Mouse (Mus musculus): ENCODE measurements around the gene Casc1. TPM values are rescaled to one million over a fixed set of nuclear protein-coding genes. Genes with fewer than 3 reads are reported as not detected.

The Casc1 gene
- polyA plus RNA-seq, 1 experiment from 2014 or later = 0.14 TPM

GRCm38 (mm10) chr6:145147716-145148115, 63.1 kb downstream of the Casc1 start:
- Histone ChIP-seq H3K4me1 (ENCODE audit: control insufficient read depth in 2 of 2, insufficient read depth in 2 of 2, low read length in 2 of 2) (no peaks in the 10 kb centered on the region; a peak in 1 of 4 replicates), H3K27me3 (ENCODE audit: control insufficient read depth, insufficient read depth, low read length) (no peaks in the 10 kb centered on the region), H3K9ac (ENCODE audit: low read length) (no peak overlapping the region), H3K4me3 (ENCODE audit: control insufficient read depth in 1 of 2, insufficient read depth in 1 of 2, low read depth in 1 of 2, low read length in 2 of 2) (no peak overlapping the region), H3K9me3 (ENCODE audit: control insufficient read depth, low read length) (no peaks in the 10 kb centered on the region), H3K4me2 (ENCODE audit: low read length) (no peak overlapping the region), H3K36me3 (ENCODE audit: control insufficient read depth, insufficient read depth, low read length) (no peaks in the 10 kb centered on the region), H3K27ac (replicated peaks in 1 of 2; ENCODE audit: control insufficient read depth in 1 of 2, insufficient read depth in 1 of 2, low read depth in 2 of 2, low read length in 2 of 2) (no peak overlapping the region)
- 71% methylated on average over 16 of the region's 16 CpGs for WGBS
- no peak for ATAC-seq (ENCODE audit: insufficient number of reproducible peaks, insufficient read depth, low FRiP score, low read depth)

GRCm38 (mm10) chr6:145145173-145145572, 65.6 kb downstream of the Casc1 start:
- Histone ChIP-seq H3K27ac (replicated peaks in 1 of 2; ENCODE audit: control insufficient read depth in 1 of 2, insufficient read depth in 1 of 2, low read depth in 2 of 2, low read length in 2 of 2) (no peak overlapping the region), H3K9me3 (ENCODE audit: control insufficient read depth, low read length) (no peaks in the 10 kb centered on the region), H3K4me2 (ENCODE audit: low read length) (no peak overlapping the region), H3K4me3 (ENCODE audit: control insufficient read depth in 1 of 2, insufficient read depth in 1 of 2, low read depth in 1 of 2, low read length in 2 of 2) (no peak overlapping the region), H3K4me1 (ENCODE audit: control insufficient read depth in 2 of 2, insufficient read depth in 2 of 2, low read length in 2 of 2) (peaks cover 0 to 2% of the 10 kb centered on the region in 2 experiments; a peak in 2 of 4 replicates), H3K36me3 (ENCODE audit: control insufficient read depth, insufficient read depth, low read length) (no peaks in the 10 kb centered on the region), H3K27me3 (ENCODE audit: control insufficient read depth, insufficient read depth, low read length) (no peaks in the 10 kb centered on the region), H3K9ac (ENCODE audit: low read length) (no peak overlapping the region)
- no peak for ATAC-seq (ENCODE audit: insufficient number of reproducible peaks, insufficient read depth, low FRiP score, low read depth)
- 74% methylated on average over 7 of the region's 7 CpGs for WGBS

GRCm38 (mm10) chr6:145141827-145142226, 69.0 kb downstream of the Casc1 start:
- ATAC-seq (ENCODE audit: insufficient number of reproducible peaks, insufficient read depth, low FRiP score, low read depth) = no peak
- H3K4me1 ChIP-seq (ENCODE audit: control insufficient read depth in 2 of 2, insufficient read depth in 2 of 2, low read length in 2 of 2) = peaks cover 0 to 2% of the 10 kb centered on the region in 2 experiments; a peak in 1 of 4 replicates
- no peak overlapping the region for H3K4me3 ChIP-seq (ENCODE audit: control insufficient read depth in 1 of 2, insufficient read depth in 1 of 2, low read depth in 1 of 2, low read length in 2 of 2)
- H3K36me3 ChIP-seq (ENCODE audit: control insufficient read depth, insufficient read depth, low read length) = no peaks in the 10 kb centered on the region
- no peaks in the 10 kb centered on the region for H3K27me3 ChIP-seq (ENCODE audit: control insufficient read depth, insufficient read depth, low read length)
- H3K4me2 ChIP-seq (ENCODE audit: low read length) = no peak overlapping the region
- no peaks in the 10 kb centered on the region for H3K9me3 ChIP-seq (ENCODE audit: control insufficient read depth, low read length)
- 88% methylated on average over 12 of the region's 12 CpGs for WGBS
- no peak overlapping the region for H3K27ac ChIP-seq (replicated peaks in 1 of 2; ENCODE audit: control insufficient read depth in 1 of 2, insufficient read depth in 1 of 2, low read depth in 2 of 2, low read length in 2 of 2)
- no peak overlapping the region for H3K9ac ChIP-seq (ENCODE audit: low read length)

GRCm38 (mm10) chr6:145140706-145141105, 70.1 kb downstream of the Casc1 start:
- Histone ChIP-seq H3K4me2 (ENCODE audit: low read length) (no peak overlapping the region), H3K9ac (ENCODE audit: low read length) (no peak overlapping the region), H3K4me1 (ENCODE audit: control insufficient read depth in 2 of 2, insufficient read depth in 2 of 2, low read length in 2 of 2) (peaks cover 0 to 2% of the 10 kb centered on the region in 2 experiments; a peak in 1 of 4 replicates), H3K9me3 (ENCODE audit: control insufficient read depth, low read length) (no peaks in the 10 kb centered on the region), H3K36me3 (ENCODE audit: control insufficient read depth, insufficient read depth, low read length) (no peaks in the 10 kb centered on the region), H3K4me3 (ENCODE audit: control insufficient read depth in 1 of 2, insufficient read depth in 1 of 2, low read depth in 1 of 2, low read length in 2 of 2) (no peak overlapping the region), H3K27ac (replicated peaks in 1 of 2; ENCODE audit: control insufficient read depth in 1 of 2, insufficient read depth in 1 of 2, low read depth in 2 of 2, low read length in 2 of 2) (no peak overlapping the region), H3K27me3 (ENCODE audit: control insufficient read depth, insufficient read depth, low read length) (no peaks in the 10 kb centered on the region)
- WGBS = 43% methylated on average over 11 of the region's 11 CpGs
- no peak for ATAC-seq (ENCODE audit: insufficient number of reproducible peaks, insufficient read depth, low FRiP score, low read depth)

- H3K9me3 ChIP-seq (ENCODE audit: control insufficient read depth, low read length) = no peaks in the 10 kb centered on the region
- H3K36me3 ChIP-seq (ENCODE audit: control insufficient read depth, insufficient read depth, low read length) = no peaks in the 10 kb centered on the region
- H3K27ac ChIP-seq (replicated peaks in 1 of 2; ENCODE audit: control insufficient read depth in 1 of 2, insufficient read depth in 1 of 2, low read depth in 2 of 2, low read length in 2 of 2) = no peak overlapping the region
- no peak for ATAC-seq (ENCODE audit: insufficient number of reproducible peaks, insufficient read depth, low FRiP score, low read depth)
- no peak overlapping the region for H3K4me2 ChIP-seq (ENCODE audit: low read length)
- H3K4me3 ChIP-seq (ENCODE audit: control insufficient read depth in 1 of 2, insufficient read depth in 1 of 2, low read depth in 1 of 2, low read length in 2 of 2) = no peak overlapping the region
- no peak overlapping the region for H3K9ac ChIP-seq (ENCODE audit: low read length)
- peaks cover 0 to 2% of the 10 kb centered on the region in 2 experiments; a peak in 1 of 4 replicates for H3K4me1 ChIP-seq (ENCODE audit: control insufficient read depth in 2 of 2, insufficient read depth in 2 of 2, low read length in 2 of 2)
- H3K27me3 ChIP-seq (ENCODE audit: control insufficient read depth, insufficient read depth, low read length) = no peaks in the 10 kb centered on the region
- 64% methylated on average over 11 of the region's 11 CpGs for WGBS
Measured at GRCm38 (mm10) chr6:145139776-145140475, 70.9 kb downstream of the Casc1 start.

- Histone ChIP-seq H3K9me3 (ENCODE audit: control insufficient read depth, low read length) (no peaks in the 10 kb centered on the region), H3K27me3 (ENCODE audit: control insufficient read depth, insufficient read depth, low read length) (no peaks in the 10 kb centered on the region), H3K36me3 (ENCODE audit: control insufficient read depth, insufficient read depth, low read length) (no peaks in the 10 kb centered on the region), H3K4me3 (ENCODE audit: control insufficient read depth in 1 of 2, insufficient read depth in 1 of 2, low read depth in 1 of 2, low read length in 2 of 2) (no peak overlapping the region), H3K9ac (ENCODE audit: low read length) (no peak overlapping the region), H3K27ac (replicated peaks in 1 of 2; ENCODE audit: control insufficient read depth in 1 of 2, insufficient read depth in 1 of 2, low read depth in 2 of 2, low read length in 2 of 2) (no peak overlapping the region), H3K4me1 (ENCODE audit: control insufficient read depth in 2 of 2, insufficient read depth in 2 of 2, low read length in 2 of 2) (peaks cover 0 to 2% of the 10 kb centered on the region in 2 experiments; a peak in 1 of 4 replicates), H3K4me2 (ENCODE audit: low read length) (no peak overlapping the region)
- ATAC-seq (ENCODE audit: insufficient number of reproducible peaks, insufficient read depth, low FRiP score, low read depth) = no peak
- 82% methylated on average over 13 of the region's 13 CpGs for WGBS
Measured at GRCm38 (mm10) chr6:145139236-145139635, 71.6 kb downstream of the Casc1 start.

GRCm38 (mm10) chr6:145136831-145137230, 74.0 kb downstream of the Casc1 start:
- Histone ChIP-seq H3K36me3 (ENCODE audit: control insufficient read depth, insufficient read depth, low read length) (no peaks in the 10 kb centered on the region), H3K9ac (ENCODE audit: low read length) (no peak overlapping the region), H3K4me2 (ENCODE audit: low read length) (no peak overlapping the region), H3K4me1 (ENCODE audit: control insufficient read depth in 2 of 2, insufficient read depth in 2 of 2, low read length in 2 of 2) (peaks cover 0 to 2% of the 10 kb centered on the region in 2 experiments; a peak in 1 of 4 replicates), H3K9me3 (ENCODE audit: control insufficient read depth, low read length) (no peaks in the 10 kb centered on the region), H3K4me3 (ENCODE audit: control insufficient read depth in 1 of 2, insufficient read depth in 1 of 2, low read depth in 1 of 2, low read length in 2 of 2) (no peak overlapping the region), H3K27me3 (ENCODE audit: control insufficient read depth, insufficient read depth, low read length) (no peaks in the 10 kb centered on the region), H3K27ac (replicated peaks in 1 of 2; ENCODE audit: control insufficient read depth in 1 of 2, insufficient read depth in 1 of 2, low read depth in 2 of 2, low read length in 2 of 2) (no peak overlapping the region)
- no peak for ATAC-seq (ENCODE audit: insufficient number of reproducible peaks, insufficient read depth, low FRiP score, low read depth)
- 82% methylated on average over 5 of the region's 5 CpGs for whole genome bisulfite sequencing

GRCm38 (mm10) chr6:145135804-145136203, 75.0 kb downstream of the Casc1 start:
- Histone ChIP-seq H3K27me3 (ENCODE audit: control insufficient read depth, insufficient read depth, low read length) (no peaks in the 10 kb centered on the region), H3K36me3 (ENCODE audit: control insufficient read depth, insufficient read depth, low read length) (no peaks in the 10 kb centered on the region), H3K4me2 (ENCODE audit: low read length) (no peak overlapping the region), H3K4me3 (ENCODE audit: control insufficient read depth in 1 of 2, insufficient read depth in 1 of 2, low read depth in 1 of 2, low read length in 2 of 2) (no peak overlapping the region), H3K9me3 (ENCODE audit: control insufficient read depth, low read length) (no peaks in the 10 kb centered on the region), H3K4me1 (ENCODE audit: control insufficient read depth in 2 of 2, insufficient read depth in 2 of 2, low read length in 2 of 2) (peaks cover 0 to 2% of the 10 kb centered on the region in 2 experiments; a peak in 1 of 4 replicates), H3K27ac (replicated peaks in 1 of 2; ENCODE audit: control insufficient read depth in 1 of 2, insufficient read depth in 1 of 2, low read depth in 2 of 2, low read length in 2 of 2) (no peak overlapping the region), H3K9ac (ENCODE audit: low read length) (no peak overlapping the region)
- WGBS = 75% methylated on average over 9 of the region's 9 CpGs
- ATAC-seq (ENCODE audit: insufficient number of reproducible peaks, insufficient read depth, low FRiP score, low read depth) = no peak

Data from heart, embryonic 14.5 days (tissue).